Mouse (Mus musculus) fibroblast of lung, adult 2 months (primary cell): ENCODE results near the gene 1700028P14Rik.
"Not testable (repeated sequence)": the region's sequence is repeated elsewhere in the genome, so short reads cannot be mapped to it uniquely, and the experiment has no call there.

ENCODE experiments used
- DNase-seq: peaks from one replicate; pipeline ENCODE4 v3.0.0-alpha.2; 2011; ENCODE audit warnings: low read depth

Gene 1700028P14Rik

GRCm38 (mm10) chr19:23652644-23653043 is at the start of gene 1700028P14Rik:
1700028P14Rik (minus strand) TSS chr19:23652812.
- DNase-seq, result no peak

- DNase-seq, result no peak
Observed at GRCm38 (mm10) chr19:23699131-23699530, 46.5 kb upstream of the 1700028P14Rik start.

DNA sequence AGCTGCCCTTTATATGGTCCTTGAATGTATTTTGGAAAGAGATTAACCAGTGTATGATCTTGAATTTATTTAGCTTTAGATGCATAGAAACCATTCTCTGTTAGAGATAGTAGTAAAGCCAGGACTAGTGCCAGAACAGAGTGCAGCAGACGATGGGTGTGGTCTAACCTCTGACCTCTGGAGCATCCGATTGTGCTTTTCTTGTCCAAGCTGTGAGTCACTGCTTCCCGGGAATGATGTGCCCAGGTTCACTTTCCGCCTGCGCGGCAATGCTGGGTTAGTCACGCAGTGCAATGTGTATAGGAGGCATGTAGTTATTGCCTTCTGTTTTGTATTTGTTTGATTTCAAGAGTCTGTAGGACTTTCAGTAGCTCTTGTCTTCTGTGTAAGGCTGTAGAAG is 45.8 kb upstream of the 1700028P14Rik start:
- DNase-seq, result no peak

DNA sequence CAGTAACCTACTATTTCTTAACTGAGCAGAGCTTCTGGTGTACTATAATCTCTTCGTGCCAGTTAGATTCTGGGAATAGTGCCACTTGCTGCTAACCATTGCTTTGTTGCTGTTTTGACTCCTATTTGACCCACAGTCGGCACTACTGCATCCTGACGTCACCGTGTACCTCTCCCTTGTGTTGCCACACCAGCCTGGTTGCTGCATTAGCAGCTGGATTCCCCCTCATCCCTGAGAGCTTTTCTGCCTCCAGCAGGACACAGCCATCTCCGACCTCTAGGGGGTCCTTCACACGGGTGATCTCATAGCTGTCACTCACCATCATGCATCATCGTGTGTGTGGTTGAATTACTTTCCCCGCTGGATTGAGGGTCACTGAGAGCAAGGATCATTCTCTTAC is 45.2 kb upstream of the 1700028P14Rik start:
- DNase-seq, result peak; percentile 55

GRCm38 (mm10) chr19:23694344-23694743 is 41.7 kb upstream of the 1700028P14Rik start:
- DNase-seq, result no peak

DNA sequence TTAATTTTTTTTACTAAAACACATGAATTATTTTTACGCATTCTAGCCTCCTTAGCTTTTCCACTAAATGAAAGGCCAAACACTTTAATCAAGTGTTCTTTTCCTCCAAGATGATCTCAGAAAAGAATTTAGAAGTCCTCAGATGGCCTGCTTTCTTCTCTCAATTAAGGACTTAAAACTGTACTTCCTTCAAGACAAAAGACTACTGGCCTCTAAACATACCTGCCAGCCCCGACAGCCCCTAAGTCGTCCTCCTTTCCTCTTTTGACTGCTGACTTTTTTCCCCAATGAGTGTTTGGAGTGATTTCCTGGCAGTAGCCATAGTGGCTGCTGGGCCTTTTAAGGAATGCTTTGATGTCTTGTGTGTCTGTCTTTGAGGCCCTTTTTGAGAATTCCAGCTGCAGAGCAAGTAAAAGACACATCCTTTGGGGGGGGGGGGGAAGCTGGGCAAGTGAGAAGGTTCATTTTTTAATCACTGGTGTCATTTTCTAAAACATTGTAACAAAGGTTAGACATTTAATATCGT is 35.9 kb upstream of the 1700028P14Rik start:
- DNase-seq, result no peak

DNA sequence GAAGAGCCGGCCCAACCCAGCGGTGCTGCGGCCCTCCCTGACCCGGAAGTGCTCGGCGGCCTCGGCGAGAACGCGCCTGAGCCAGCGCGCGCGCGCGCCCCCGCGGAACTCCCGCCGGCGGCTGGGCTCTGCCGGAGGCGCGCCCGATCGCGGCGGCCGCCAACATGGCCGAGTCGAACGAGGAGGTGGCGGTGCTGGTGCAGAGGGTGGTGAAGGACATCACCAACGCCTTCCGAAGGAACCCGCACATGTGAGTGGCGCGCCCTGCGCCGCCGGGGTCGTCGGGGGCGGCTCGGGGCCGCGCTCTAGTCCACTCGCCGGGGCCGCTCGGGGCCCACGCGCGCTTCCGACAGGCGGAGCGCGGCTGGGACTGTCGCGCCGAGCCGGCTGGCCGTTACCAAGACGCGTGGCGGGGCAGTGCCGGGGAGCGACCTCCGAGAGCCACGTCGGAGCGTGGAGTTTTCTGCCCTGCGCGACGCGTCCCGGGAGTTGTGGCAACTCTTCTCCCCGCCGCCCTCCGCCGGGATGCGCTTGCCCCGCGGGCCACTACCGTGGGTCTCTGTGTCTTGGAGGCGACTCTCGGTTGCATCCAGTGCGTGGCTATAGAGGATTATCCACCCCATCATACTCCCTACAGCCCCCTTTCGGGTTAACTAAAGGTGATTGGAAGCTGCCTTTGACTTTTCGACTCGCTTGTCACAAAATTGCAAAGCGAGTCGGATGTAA is 34.8 kb upstream of the 1700028P14Rik start, which contains the start of gene Ptar1:
Ptar1 (plus strand) TSS at position 134 of the 726 bp plus-strand sequence.
- peak; percentile 40 for DNase-seq

- DNase-seq, result no peak
Observed at GRCm38 (mm10) chr19:23686962-23687295, 34.3 kb upstream of the 1700028P14Rik start.

DNA sequence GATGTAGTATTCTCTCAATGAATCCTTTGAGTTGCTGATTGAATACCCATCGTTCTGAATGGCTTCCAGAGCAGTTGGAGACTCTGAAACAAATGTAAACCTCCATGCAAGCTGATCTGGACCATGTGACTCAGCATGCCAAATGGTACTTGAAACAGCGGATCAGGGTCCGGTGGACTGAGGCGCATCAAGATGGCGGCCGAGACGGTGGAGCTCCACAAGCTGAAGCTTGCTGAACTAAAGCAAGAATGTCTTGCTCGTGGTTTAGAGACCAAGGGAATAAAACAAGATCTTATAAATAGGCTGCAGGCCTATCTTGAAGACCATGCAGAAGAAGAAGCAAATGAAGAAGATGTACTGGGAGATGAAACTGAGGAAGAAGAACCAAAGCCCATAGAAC is 23.0 kb upstream of the 1700028P14Rik start:
- DNase-seq, result not testable (repeated sequence)

DNA sequence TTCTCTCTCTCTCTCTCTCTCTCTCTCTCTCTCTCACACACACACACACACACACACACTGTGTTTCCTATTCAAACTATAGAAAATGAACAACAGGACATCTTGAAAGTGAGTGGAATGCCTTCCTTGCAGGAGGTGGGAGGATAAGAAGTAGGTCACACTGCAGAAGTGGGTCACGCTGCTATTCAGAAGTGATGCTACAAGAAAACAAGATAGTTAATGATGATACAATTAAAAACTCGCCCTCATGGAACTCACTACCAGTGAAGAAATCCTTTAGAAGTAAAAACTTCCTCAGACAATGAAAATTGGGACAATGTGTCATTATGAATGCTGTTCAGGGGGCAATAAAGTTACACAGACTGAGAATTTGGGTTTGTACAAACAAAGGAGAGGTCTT is 20.4 kb upstream of the 1700028P14Rik start:
- DNase-seq, result no peak

DNA sequence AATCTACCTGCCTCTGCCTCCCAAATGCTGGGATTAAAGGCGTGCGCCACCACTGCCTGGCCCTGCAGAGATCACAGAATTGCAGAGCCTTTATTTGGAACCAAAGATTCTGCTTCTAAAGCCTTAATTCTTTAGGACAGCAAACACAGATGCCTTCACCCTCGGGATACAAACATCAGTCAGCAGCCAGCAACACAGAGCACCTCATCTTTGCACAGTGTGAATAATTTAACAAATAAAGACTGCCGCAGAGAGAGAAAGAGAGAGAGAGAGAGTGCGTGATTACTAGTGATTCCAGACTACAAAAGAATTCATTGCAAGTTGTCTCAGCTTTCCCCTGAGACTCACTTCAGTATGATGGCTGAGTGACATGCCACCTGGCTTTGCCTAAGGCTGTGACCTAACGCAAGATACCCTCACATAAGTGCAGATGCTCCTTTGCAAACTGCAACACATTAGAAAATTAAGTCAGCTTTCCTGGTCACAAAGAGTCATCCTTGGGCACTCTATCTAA is 15.6 kb upstream of the 1700028P14Rik start:
- no peak for DNase-seq

- no peak for DNase-seq
Observed at GRCm38 (mm10) chr19:23664083-23664482, 11.5 kb upstream of the 1700028P14Rik start.

GRCm38 (mm10) chr19:23658350-23658749 is 5.7 kb upstream of the 1700028P14Rik start:
- DNase-seq, result no peak

DNA sequence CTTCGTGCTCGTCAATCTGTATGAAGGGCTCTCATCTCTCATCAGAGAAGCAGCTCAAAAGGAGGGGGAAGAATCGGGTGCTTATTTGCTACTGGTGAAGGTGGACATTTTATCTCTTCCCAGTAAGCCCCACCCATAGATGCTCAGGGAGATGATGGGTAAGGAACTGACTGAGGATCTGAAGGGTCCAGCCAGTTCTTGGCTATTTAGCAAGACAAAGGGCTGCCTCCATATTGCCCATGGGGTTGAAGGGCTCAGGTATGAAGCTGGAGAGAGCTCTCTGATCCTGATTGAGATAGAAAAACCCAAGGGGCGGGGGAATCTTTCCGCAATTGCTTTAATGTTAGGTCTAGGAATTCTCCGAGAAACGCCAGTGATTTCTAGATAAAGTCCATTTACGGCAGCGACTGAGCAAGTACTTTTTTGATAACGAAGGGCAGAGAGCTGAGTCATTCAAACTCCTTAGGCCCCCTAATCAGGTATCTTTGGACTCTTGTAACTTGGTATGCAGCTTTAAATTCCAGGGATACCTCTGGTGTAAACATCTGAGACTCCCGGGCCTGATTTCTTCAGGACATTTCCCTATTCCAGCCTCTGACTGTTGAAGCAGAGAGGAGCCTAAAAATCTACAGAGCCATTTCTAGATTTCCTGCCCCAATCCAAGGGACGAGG is 4.8 kb upstream of the 1700028P14Rik start:
- no peak for DNase-seq

DNA sequence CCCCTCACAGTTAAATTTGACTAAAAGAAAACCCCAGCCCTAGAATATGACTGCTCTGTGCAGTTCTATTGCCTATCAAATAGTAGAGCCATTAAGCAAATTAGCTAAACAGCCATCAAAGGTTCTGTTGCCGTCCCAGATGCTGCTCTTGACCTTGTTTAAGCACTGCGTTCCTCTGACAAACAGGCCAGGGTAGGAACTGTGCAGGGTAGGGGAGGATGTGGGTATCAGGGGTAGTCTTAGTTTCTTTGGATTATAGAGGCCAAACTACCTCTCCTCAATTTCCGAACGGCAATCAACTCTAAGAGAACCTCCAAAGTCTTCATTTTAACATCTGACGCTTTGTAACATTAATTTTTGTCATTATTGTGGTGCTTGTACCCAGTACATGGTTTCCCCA is 542 bp upstream of the 1700028P14Rik start:
- DNase-seq, result no peak

- no peak for DNase-seq
Observed at GRCm38 (mm10) chr19:23647308-23647707, 5.3 kb downstream of the 1700028P14Rik start.

GRCm38 (mm10) chr19:23645347-23645746 is 7.3 kb downstream of the 1700028P14Rik start:
- no peak for DNase-seq

DNA sequence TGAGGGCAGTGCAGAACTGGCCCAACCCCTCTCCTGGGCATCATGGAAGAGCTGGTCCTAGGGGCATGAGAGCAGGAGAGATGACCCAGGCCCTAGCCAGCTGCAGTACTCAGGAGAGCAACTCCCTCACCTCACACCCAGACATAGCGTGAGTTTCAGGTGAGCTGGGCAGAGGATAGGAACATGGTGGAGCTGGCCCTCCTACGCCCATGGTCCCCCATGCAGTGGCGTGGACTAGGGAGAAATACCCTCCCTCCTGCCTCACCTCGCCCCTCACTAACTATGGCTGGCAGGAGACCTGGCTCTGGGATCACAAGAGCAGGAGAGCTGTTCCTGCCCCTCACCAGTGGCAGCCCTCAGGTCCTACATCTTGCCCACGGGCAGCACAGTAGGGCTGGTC is 8.8 kb downstream of the 1700028P14Rik start:
- no peak for DNase-seq

- no peak for DNase-seq
Observed at GRCm38 (mm10) chr19:23636786-23637185, 15.8 kb downstream of the 1700028P14Rik start.

GRCm38 (mm10) chr19:23631611-23632492 is 20.8 kb downstream of the 1700028P14Rik start:
- no peak for DNase-seq

GRCm38 (mm10) chr19:23614268-23614667 is 38.3 kb downstream of the 1700028P14Rik start:
- no peak for DNase-seq

GRCm38 (mm10) chr19:23609724-23610123 is 42.9 kb downstream of the 1700028P14Rik start:
- DNase-seq, result no peak
